Mouse (Mus musculus): ENCODE data around the gene Incenp. TPM values are rescaled to one million over a fixed set of nuclear protein-coding genes. Genes with fewer than 3 reads are reported as not detected.

The Incenp gene
- polyA plus RNA-seq, 1 experiment from 2014 or later, result 40.6 TPM

DNA sequence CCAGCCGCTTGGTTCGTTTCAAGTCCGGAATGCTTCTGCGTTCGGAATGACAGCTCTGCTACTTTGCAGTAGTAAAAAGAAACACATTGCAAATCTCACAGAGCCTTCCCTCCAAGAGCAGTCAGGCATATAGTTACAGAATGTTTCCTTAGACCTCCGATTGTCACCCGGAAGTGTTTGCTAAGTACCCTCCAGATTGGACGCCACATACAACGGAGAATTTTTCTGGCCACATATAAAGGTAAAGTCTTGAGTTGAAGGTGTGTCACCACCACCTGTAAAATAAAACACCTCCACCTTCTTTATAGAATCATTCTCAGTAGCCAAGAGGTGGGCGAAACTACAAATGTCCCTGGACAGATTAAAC is 412 bp upstream of the Incenp start:
- Histone ChIP-seq H3K27me3 (ENCODE audit: insufficient read depth, low read length) (no peaks in the 10 kb centered on the region), H3K4me1 (replicated peaks; ENCODE audit: insufficient read depth, low read length) (peaks cover 19% of the 10 kb centered on the region), H3K27ac (peak overlapping the region; percentile 88), H3K36me3 (ENCODE audit: insufficient read depth, low read length) (0 out of 2 replicates have a peak, but pooled peaks cover 3% of the 10 kb centered on the region), H3K4me2 (ENCODE audit: low read length) (peak overlapping the region; percentile 52), H3K4me3 (replicated peaks; ENCODE audit: low read depth, low read length) (peak overlapping the region; percentile 89), H3K9me3 (replicated peaks; ENCODE audit: low read length) (no peaks in the 10 kb centered on the region), H3K9ac (ENCODE audit: low read depth, low read length) (no peak overlapping the region)
- DNase-seq (ENCODE audit: low spot score) (no peak), ATAC-seq (replicated peaks; ENCODE audit: low FRiP score, low read depth) (peak; percentile 78)
- WGBS, result 9% methylated on average over 10 of the region's 10 CpGs
- TF ChIP-seq CTCF (IDR thresholded peaks at IDR 0.05; ENCODE audit: low read depth), result no peak

DNA sequence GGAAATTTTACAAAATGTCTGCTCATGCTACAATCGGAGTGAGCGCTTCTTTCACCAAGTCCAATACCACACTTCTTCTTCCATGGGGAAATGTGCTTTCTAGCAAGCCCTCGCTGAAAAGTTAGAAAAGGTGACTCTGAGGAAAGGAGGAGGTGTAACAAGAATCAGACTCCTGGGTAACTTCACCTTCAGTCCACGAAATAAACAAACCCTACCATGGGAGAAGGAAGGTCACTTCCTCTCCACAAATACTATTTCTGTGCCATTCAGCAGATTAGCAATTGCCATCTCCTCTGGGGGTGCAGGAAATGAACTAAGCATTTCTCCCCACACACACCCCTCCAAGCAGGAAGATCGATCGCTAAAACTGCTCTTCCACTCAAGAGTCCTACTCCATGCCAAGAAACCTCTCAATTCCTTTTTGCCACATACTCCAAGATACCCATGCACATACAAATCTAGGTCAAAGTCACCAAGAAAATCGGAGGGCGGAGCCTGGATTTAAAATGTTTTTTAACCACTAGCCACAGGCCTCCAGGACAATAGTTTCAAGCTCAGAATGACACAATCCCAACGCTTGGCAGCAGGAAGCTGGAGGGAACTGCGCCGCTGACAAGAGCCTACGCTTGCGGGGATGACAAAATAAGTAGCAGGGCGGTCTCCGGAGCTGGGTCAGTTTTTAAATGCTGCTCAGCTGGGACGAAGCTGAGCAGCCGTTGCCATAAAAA is 848 bp downstream of the Incenp start:
- H3K4me1 ChIP-seq (replicated peaks; ENCODE audit: insufficient read depth, low read length), result peaks cover 19% of the 10 kb centered on the region
- peak overlapping the region; percentile 92 for H3K4me2 ChIP-seq (ENCODE audit: low read length)
- peak overlapping the region; percentile 85 for H3K9ac ChIP-seq (ENCODE audit: low read depth, low read length)
- TF ChIP-seq CTCF (IDR thresholded peaks at IDR 0.05; ENCODE audit: low read depth), result no peak
- H3K9me3 ChIP-seq (replicated peaks; ENCODE audit: low read length), result no peaks in the 10 kb centered on the region
- peak overlapping the region; percentile 89 for H3K4me3 ChIP-seq (replicated peaks; ENCODE audit: low read depth, low read length)
- ATAC-seq (replicated peaks; ENCODE audit: low FRiP score, low read depth) (no peak), DNase-seq (ENCODE audit: low spot score) (peak; percentile 37)
- H3K27ac ChIP-seq, result peak overlapping the region; percentile 77; the same call in 1 of the 2 replicates
- peaks cover 13% of the 10 kb centered on the region for H3K36me3 ChIP-seq (ENCODE audit: insufficient read depth, low read length)
- no peaks in the 10 kb centered on the region for H3K27me3 ChIP-seq (ENCODE audit: insufficient read depth, low read length)
- 11% methylated on average over 17 of the region's 17 CpGs for WGBS

DNA sequence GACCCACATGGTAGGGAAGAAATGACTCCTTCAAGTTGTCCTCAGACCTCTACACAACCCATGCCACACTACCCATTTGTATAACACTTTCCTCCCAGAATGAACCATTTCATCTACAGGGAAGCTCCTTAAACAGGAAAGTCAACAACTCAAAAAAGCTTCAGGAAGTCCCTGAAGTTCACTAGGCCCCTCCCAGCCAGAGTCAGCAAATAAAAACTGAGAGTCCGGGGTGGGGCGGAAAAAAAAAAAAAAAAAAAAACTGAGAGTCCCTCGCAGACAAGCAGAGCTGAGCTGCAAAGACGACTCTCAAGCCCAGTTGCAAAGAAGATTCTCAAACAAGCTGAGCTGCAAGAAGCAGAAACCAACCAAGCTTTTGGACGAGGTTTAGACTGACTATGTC is 3.3 kb downstream of the Incenp start:
- Histone ChIP-seq H3K4me3 (replicated peaks; ENCODE audit: low read depth, low read length) (no peak overlapping the region), H3K36me3 (ENCODE audit: insufficient read depth, low read length) (peaks cover 24% of the 10 kb centered on the region), H3K27me3 (ENCODE audit: insufficient read depth, low read length) (no peaks in the 10 kb centered on the region), H3K9ac (ENCODE audit: low read depth, low read length) (no peak overlapping the region), H3K4me1 (replicated peaks; ENCODE audit: insufficient read depth, low read length) (peaks cover 19% of the 10 kb centered on the region), H3K27ac (no peak overlapping the region), H3K9me3 (replicated peaks; ENCODE audit: low read length) (no peaks in the 10 kb centered on the region), H3K4me2 (ENCODE audit: low read length) (no peak overlapping the region)
- no peak for ATAC-seq (replicated peaks; ENCODE audit: low FRiP score, low read depth)
- TF ChIP-seq CTCF (IDR thresholded peaks at IDR 0.05; ENCODE audit: low read depth), result no peak
- no peak for DNase-seq (ENCODE audit: low spot score)
- 68% methylated on average over 5 of the region's 5 CpGs for WGBS

GRCm38 (mm10) chr19:9886771-9887170 is 12.6 kb downstream of the Incenp start:
- TF ChIP-seq CTCF (IDR thresholded peaks at IDR 0.05; ENCODE audit: low read depth), result no peak
- no peak for DNase-seq (ENCODE audit: low spot score)
- H3K36me3 ChIP-seq (ENCODE audit: insufficient read depth, low read length), result peaks cover 58% of the 10 kb centered on the region
- no peaks in the 10 kb centered on the region for H3K4me1 ChIP-seq (replicated peaks; ENCODE audit: insufficient read depth, low read length)
- no peak overlapping the region for H3K27ac ChIP-seq
- H3K9me3 ChIP-seq (replicated peaks; ENCODE audit: low read length), result no peaks in the 10 kb centered on the region
- ATAC-seq (replicated peaks; ENCODE audit: low FRiP score, low read depth), result no peak
- no peak overlapping the region for H3K4me2 ChIP-seq (ENCODE audit: low read length)
- no peak overlapping the region for H3K9ac ChIP-seq (ENCODE audit: low read depth, low read length)
- 95% methylated on average over 8 of the region's 8 CpGs for WGBS
- H3K4me3 ChIP-seq (replicated peaks; ENCODE audit: low read depth, low read length), result no peak overlapping the region
- no peaks in the 10 kb centered on the region for H3K27me3 ChIP-seq (ENCODE audit: insufficient read depth, low read length)

DNA sequence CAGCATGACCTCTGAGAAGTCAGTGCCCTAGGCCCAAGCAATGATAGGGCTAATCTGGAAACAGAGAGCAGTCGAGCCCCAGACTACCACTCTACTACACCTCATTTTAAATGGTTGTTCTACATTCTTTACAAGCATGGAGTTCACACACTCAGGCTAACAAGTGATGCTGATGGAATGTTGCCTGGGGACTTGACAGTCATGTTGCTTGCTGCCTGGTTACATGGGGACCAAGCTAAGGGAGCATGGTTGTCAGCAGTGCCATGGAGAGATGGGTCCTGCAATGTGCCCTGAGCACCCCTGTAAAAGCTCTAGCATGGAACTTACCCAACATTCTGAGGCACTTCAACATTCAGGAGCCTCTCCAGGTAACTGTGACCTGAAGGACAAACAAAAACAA is 13.0 kb downstream of the Incenp start:
- 84% methylated on average over 1 of the region's 1 CpGs for WGBS
- H3K27ac ChIP-seq, result no peak overlapping the region
- H3K36me3 ChIP-seq (ENCODE audit: insufficient read depth, low read length), result peaks cover 62% of the 10 kb centered on the region
- no peak for TF ChIP-seq CTCF (IDR thresholded peaks at IDR 0.05; ENCODE audit: low read depth)
- H3K4me2 ChIP-seq (ENCODE audit: low read length), result no peak overlapping the region
- ATAC-seq (replicated peaks; ENCODE audit: low FRiP score, low read depth) (no peak), DNase-seq (ENCODE audit: low spot score) (no peak)
- H3K9ac ChIP-seq (ENCODE audit: low read depth, low read length), result no peak overlapping the region
- no peaks in the 10 kb centered on the region for H3K4me1 ChIP-seq (replicated peaks; ENCODE audit: insufficient read depth, low read length)
- H3K4me3 ChIP-seq (replicated peaks; ENCODE audit: low read depth, low read length), result no peak overlapping the region
- no peaks in the 10 kb centered on the region for H3K9me3 ChIP-seq (replicated peaks; ENCODE audit: low read length)
- H3K27me3 ChIP-seq (ENCODE audit: insufficient read depth, low read length), result no peaks in the 10 kb centered on the region

- H3K4me2 ChIP-seq (ENCODE audit: low read length), result no peak overlapping the region
- 96% methylated on average over 20 of the region's 20 CpGs for WGBS
- H3K4me3 ChIP-seq (replicated peaks; ENCODE audit: low read depth, low read length), result no peak overlapping the region
- no peaks in the 10 kb centered on the region for H3K27me3 ChIP-seq (ENCODE audit: insufficient read depth, low read length)
- peaks cover 64% of the 10 kb centered on the region for H3K36me3 ChIP-seq (ENCODE audit: insufficient read depth, low read length)
- no peak for ATAC-seq (replicated peaks; ENCODE audit: low FRiP score, low read depth)
- no peak for DNase-seq (ENCODE audit: low spot score)
- H3K9ac ChIP-seq (ENCODE audit: low read depth, low read length), result no peak overlapping the region
- no peak for TF ChIP-seq CTCF (IDR thresholded peaks at IDR 0.05; ENCODE audit: low read depth)
- no peaks in the 10 kb centered on the region for H3K9me3 ChIP-seq (replicated peaks; ENCODE audit: low read length)
- H3K27ac ChIP-seq, result no peak overlapping the region
- H3K4me1 ChIP-seq (replicated peaks; ENCODE audit: insufficient read depth, low read length), result no peaks in the 10 kb centered on the region
Measured at GRCm38 (mm10) chr19:9878186-9878835, 21.0 kb downstream of the Incenp start.
